ENCODE assay signal across 7 mouse cellular contexts in the genomic region with DNA sequence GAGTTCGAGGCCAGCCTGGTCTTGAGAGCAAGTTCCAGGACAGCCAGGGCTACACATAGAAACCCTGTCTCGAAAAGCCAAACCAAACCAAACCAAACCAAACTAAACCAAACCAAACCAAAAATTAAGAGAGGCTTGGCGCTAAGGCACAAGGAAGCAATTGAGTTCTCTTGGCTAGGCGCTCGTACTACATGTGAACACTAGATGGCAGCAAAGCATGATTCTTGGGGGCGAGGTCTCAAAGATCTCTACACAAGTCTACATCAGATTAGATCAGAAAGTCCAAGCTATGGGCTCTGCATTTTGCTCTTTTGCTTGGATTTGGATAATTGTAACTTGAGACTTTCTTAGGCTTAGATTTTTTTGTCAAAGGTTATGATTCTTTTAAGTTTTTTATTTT. TPM values are rescaled to one million over a fixed set of nuclear protein-coding genes. Genes with fewer than 3 reads are reported as not detected.
DNase-seq lines count a peak whose midpoint lies in the region; ATAC-seq and TF ChIP-seq lines count a peak whose summit lies in the region.

No protein-coding gene starts in this region.

- intact Hi-C loops in gastrocnemius, postnatal 14 days (cut with DNase I; ENCODE audit: low total_unique reads), result no loop called here

- peak; percentile 91 for TF ChIP-seq CTCF in Patski (IDR thresholded peaks at IDR 0.05)

- ATAC-seq in Patski, result no peak

- peak; percentile 60 to 67 for DNase-seq in CD8-positive naive resting alpha-beta T cell, adult 2 months (ENCODE audit: low read depth in 2 of 2, low spot score in 2 of 2)
- no peak for DNase-seq in Patski (ENCODE audit: low read depth, low spot score)
- peak; percentile 70 to 83 for DNase-seq in cerebellum, postnatal 36 days
- peak; percentile 63 for DNase-seq in gastrocnemius, postnatal 14 days
- DNase-seq in layer of hippocampus, adult 8-10 months (ENCODE audit: low spot score in 2 of 2), result peak; percentile 56 to 79
- peak; percentile 79 for DNase-seq in lung, postnatal 25 days (ENCODE audit: low spot score)
- peak; percentile 37 to 48 for DNase-seq in right cerebral cortex, postnatal 36 days (ENCODE audit: low spot score in 2 of 2)

- in situ Hi-C loops in Patski (cut with MboI; ENCODE audit: low pct_unique_long_range_greater_than_20kb), result loop anchor here (25.0 kb wide), 2 partner anchors 243 to 643 kb away; a partner anchor contains a TSS

- H3K27me3 ChIP-seq in Patski, result no peaks in the 10 kb centered on the region

- POLR2A ChIA-PET in Patski (lab: Charles Lee), result interaction anchor here (0.6 kb wide), 1 partner anchor 38 kb away, joined by 3 read pairs; no protein-coding TSS in a partner anchor

- CTCF ChIA-PET in Patski (lab: Charles Lee), result interaction anchor here (0.7 to 1.2 kb wide), 2 partner anchors 42 to 138 kb away, joined by 3 read pairs; no protein-coding TSS in a partner anchor

RNA-seq across cellular contexts. Expression of a gene that starts 13.8 kb away (rescaled TPM):
- 0.19 TPM for polyA plus RNA-seq in Patski (2021)
- total RNA-seq in gastrocnemius, postnatal 14 days (2021), result 10 to 100 TPM; 19.7 to 22.2 TPM
- total RNA-seq in layer of hippocampus, adult 8-10 months (2022), result 1 to 10 TPM in 1 of 4 experiments, under 1 TPM in 3; 0.43 to 1.5 (median 0.69) TPM

RNA-seq across cellular contexts. Expression of a gene that starts 17.8 kb away (rescaled TPM):
- 94.8 TPM for polyA plus RNA-seq in Patski (2021)
- total RNA-seq in gastrocnemius, postnatal 14 days (2021), result 10 to 100 TPM; 35.7 to 38.3 TPM
- 10 to 100 TPM; 24.3 to 30.0 (median 27.0) TPM for total RNA-seq in layer of hippocampus, adult 8-10 months (2022)

RNA-seq across cellular contexts. Expression of a gene that starts 17.9 kb away (rescaled TPM):
- polyA plus RNA-seq in Patski (2021), result 103 TPM
- total RNA-seq in gastrocnemius, postnatal 14 days (2021), result 10 to 100 TPM; 23.8 to 24.0 TPM
- total RNA-seq in layer of hippocampus, adult 8-10 months (2022), result 10 to 100 TPM; 84.0 to 94.9 (median 90.0) TPM

Comparison
In these comparisons a context has a peak if more than half of its experiments do, and no peak if none do; other contexts are left out.
1. RNA of a gene that starts 13.8 kb away (total RNA-seq): 19.7 to 22.2 TPM in gastrocnemius, postnatal 14 days; 0.43 to 1.5 TPM in layer of hippocampus, adult 8-10 months; every median in the first group is over 4 times any median in the second.